Mouse (Mus musculus) C2C12 (cell line): ENCODE measurements around the gene Ddx21.

Source experiments
- CTCF ChIP-seq: IDR thresholded peaks from one replicate; pipeline ENCODE4 v1.5.1; 2011; ENCODE audit not compliant: control insufficient read depth, insufficient read depth, insufficient read length
- MAX ChIP-seq: IDR thresholded peaks from one replicate; pipeline ENCODE4 v1.6.1; 2011; ENCODE audit warnings: mild to moderate bottlenecking, control low read depth
- MYOG ChIP-seq: IDR thresholded peaks from one replicate; pipeline ENCODE4 v1.6.1; 2011; ENCODE audit not compliant: control insufficient read depth, insufficient read length; ENCODE audit errors: extremely low read depth
- USF1 ChIP-seq: IDR thresholded peaks from one replicate; pipeline ENCODE4 v1.6.1; 2011; ENCODE audit warnings: low read depth, mild to moderate bottlenecking, control low read depth, moderate library complexity

GRCm38 (mm10) chr10:62550787-62551300, 51.2 kb downstream of the Ddx21 start:
- TF ChIP-seq CTCF (no peak), MYOG (no peak), MAX (no peak), USF1 (no peak)
